Mouse (Mus musculus) cerebellum, adult 2 months (tissue): ENCODE data around the gene Ncapd2. TPM values are rescaled to one million over a fixed set of nuclear protein-coding genes. Genes with fewer than 3 reads are reported as not detected.

ENCODE experiments used
- DNase-seq, 2 experiments: peaks; one replicate each; pipeline ENCODE4 v3.0.0; 2021
- H3K27ac ChIP-seq: fragments of 200-500 bp; 2 replicates; pipeline ENCODE4 v1.5.1; 2012; ENCODE audit warnings: low read length, control low read depth, inconsistent platforms; ENCODE audit not compliant: insufficient read depth
- H3K27me3 ChIP-seq: fragments of 200-500 bp; 2 replicates; pipeline ENCODE4 v1.6.1; 2012; ENCODE audit warnings: inconsistent platforms, mild to moderate bottlenecking, low read length, moderate library complexity; ENCODE audit not compliant: control insufficient read depth, insufficient read depth
- H3K4me1 ChIP-seq: fragments of 200-500 bp; 2 replicates; pipeline ENCODE4 v1.6.1; 2011; ENCODE audit warnings: low read length; ENCODE audit not compliant: control insufficient read depth, insufficient read depth
- H3K4me3 ChIP-seq: fragments of 200-500 bp; replicated peaks from 2 replicates; pipeline ENCODE3; 2011; ENCODE audit warnings: mild to moderate bottlenecking, low read depth, low read length, control low read depth; ENCODE audit not compliant: insufficient read depth
- CTCF ChIP-seq: fragments of 200-500 bp; IDR thresholded peaks from 2 replicates; pipeline ENCODE4 v1.5.1; 2011; ENCODE audit warnings: low read depth, mild to moderate bottlenecking, control low read depth, low read length, moderate library complexity, borderline replicate concordance; ENCODE audit not compliant: insufficient read depth
- POLR2A ChIP-seq: fragments of 200-500 bp; IDR thresholded peaks from 2 replicates; pipeline ENCODE4 v1.6.1; 2011; ENCODE audit warnings: low read length, control low read depth, borderline replicate concordance; ENCODE audit not compliant: insufficient read depth
- WGBS: fragments of 180-500 bp; shearing (Covaris S2); methylation state at CpG from one replicate; pipeline ENCODE4 v1.1.7; 2018; 5-methylcytosine and 5-hydroxymethylcytosine counted together
- polyA plus RNA-seq: library from polyadenylated mRNA; depleted of rRNA; stranded (reverse); fragments of >200 nt; gene quantifications from 2 replicates; pipeline ENCODE4 v1.2.3, GENCODE M21; 2012

Ncapd2 gene
- polyA plus RNA-seq, 1 experiment, result 80.8 TPM

DNA sequence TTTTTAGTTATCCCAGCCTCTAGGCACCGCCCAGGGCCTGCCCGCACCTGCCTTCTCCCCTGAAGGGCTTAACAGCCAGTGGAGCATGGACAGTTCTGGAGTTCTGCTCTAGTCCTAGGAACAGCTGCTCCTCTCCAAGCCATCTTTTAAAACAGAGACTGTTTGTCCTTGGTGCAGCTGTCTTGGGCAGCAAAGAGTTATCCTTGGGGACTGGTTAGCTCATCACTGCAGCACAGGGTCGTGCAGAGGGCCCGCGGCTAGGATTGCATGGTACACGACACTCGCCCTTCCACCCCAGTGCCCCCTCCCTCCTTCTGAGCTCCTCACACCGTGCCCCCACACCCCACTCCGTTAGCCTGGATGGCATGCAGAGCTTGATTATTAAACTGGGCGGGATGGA is 44.2 kb downstream of the Ncapd2 start:
- Histone ChIP-seq H3K27me3 (no peaks in the 10 kb centered on the region), H3K27ac (peak overlapping the region; percentile 89), H3K4me3 (peak overlapping the region; percentile 72), H3K4me1 (peaks cover 28% of the 10 kb centered on the region)
- peak in 1 of 2 experiments; percentile 36 for DNase-seq
- TF ChIP-seq POLR2A (no peak), CTCF (no peak)
- WGBS, result 10% methylated on average over 10 of the region's 10 CpGs

- TF ChIP-seq POLR2A, result no peak
- no peak for TF ChIP-seq CTCF
- DNase-seq, result peak in 1 of 2 experiments; percentile 65
- peaks cover 28% of the 10 kb centered on the region for H3K4me1 ChIP-seq
- peak overlapping the region; percentile 72 for H3K4me3 ChIP-seq
- H3K27ac ChIP-seq, result peak overlapping the region; percentile 89
- 12% methylated on average over 4 of the region's 4 CpGs for WGBS
- no peaks in the 10 kb centered on the region for H3K27me3 ChIP-seq
These were observed 44.7 kb downstream of the Ncapd2 start for GRCm38 (mm10) chr6:125146797-125147196.

DNA sequence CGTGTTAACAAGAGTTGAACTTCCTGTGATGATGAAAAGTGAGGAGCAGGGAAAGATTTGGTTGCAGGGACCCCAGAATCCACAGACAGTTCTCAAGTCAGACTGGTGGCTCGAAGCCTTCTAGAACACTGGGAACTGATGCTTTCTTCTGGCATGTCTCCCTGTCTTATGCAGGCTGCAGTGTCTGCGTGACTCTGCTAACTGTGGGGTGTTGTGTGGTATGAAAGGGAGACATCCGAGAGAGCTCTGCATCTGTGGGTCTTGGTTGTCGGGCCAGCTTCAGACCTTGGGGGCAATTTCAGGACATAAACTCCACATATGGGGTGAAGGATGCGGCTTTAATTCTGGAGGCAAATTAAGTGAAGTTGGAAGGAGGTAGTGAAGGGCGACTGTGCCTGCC is 45.4 kb downstream of the Ncapd2 start:
- DNase-seq, result no peak
- TF ChIP-seq POLR2A, result no peak
- no peak for TF ChIP-seq CTCF
- peak overlapping the region; percentile 89; the same call in 1 of the 2 replicates for H3K27ac ChIP-seq
- H3K4me1 ChIP-seq, result peaks cover 28% of the 10 kb centered on the region
- WGBS, result 11% methylated on average over 7 of the region's 7 CpGs
- no peaks in the 10 kb centered on the region for H3K27me3 ChIP-seq
- peak overlapping the region; percentile 72 for H3K4me3 ChIP-seq

GRCm38 (mm10) chr6:125145479-125145951 is 46.0 kb downstream of the Ncapd2 start:
- Histone ChIP-seq H3K4me1 (peaks cover 28% of the 10 kb centered on the region), H3K27me3 (no peaks in the 10 kb centered on the region), H3K4me3 (peak overlapping the region; percentile 72), H3K27ac (peak overlapping the region; percentile 69)
- WGBS, result under 1% methylated on average over 35 of the region's 35 CpGs
- DNase-seq, result peak; percentile 63 to 71
- TF ChIP-seq CTCF (no peak), POLR2A (no peak)

GRCm38 (mm10) chr6:125145001-125145400 is 46.5 kb downstream of the Ncapd2 start, which contains the start of gene Iffo1:
Gene Iffo1 (plus strand): TSS chr6:125145241.
- under 1% methylated on average over 16 of the region's 16 CpGs for WGBS
- peak; percentile 92 for TF ChIP-seq POLR2A
- TF ChIP-seq CTCF, result peak; percentile 47; the same call in 1 of the 2 replicates
- Histone ChIP-seq H3K27me3 (no peaks in the 10 kb centered on the region), H3K4me3 (peak within 1 kb of the TSS; percentile 72), H3K27ac (peak within 1 kb of the TSS; percentile 69), H3K4me1 (peaks cover 28% of the 10 kb centered on the region)
- DNase-seq, result peak; percentile 93 to 96

- no peak for DNase-seq
- Histone ChIP-seq H3K27ac (no peak overlapping the region), H3K27me3 (no peaks in the 10 kb centered on the region), H3K4me3 (no peak overlapping the region), H3K4me1 (peaks cover 19% of the 10 kb centered on the region)
- 82% methylated on average over 9 of the region's 9 CpGs for WGBS
- TF ChIP-seq POLR2A, result no peak
- TF ChIP-seq CTCF, result no peak
These were observed 47.6 kb downstream of the Ncapd2 start for GRCm38 (mm10) chr6:125143904-125144303.

DNA sequence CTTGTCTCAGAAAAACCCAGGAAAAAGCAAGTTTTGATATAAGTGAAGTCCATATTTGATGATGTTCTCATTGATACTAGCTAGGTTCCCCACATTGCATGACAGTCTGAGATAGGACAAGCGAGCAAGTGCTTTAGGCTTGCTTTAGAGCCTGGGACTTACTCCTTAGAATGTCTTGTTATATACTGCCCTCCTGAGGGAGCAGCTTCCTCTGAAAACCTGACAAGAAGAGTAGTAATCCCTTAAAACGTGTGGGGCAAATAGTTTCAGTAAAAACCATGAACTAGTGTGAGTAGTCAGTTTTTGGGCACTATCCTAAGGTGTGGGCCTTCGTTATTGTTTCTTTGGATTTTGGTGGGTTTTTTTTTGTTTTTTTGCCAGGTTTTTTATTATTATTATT is 48.4 kb downstream of the Ncapd2 start:
- Histone ChIP-seq H3K27me3 (no peaks in the 10 kb centered on the region), H3K27ac (no peak overlapping the region), H3K4me3 (no peak overlapping the region), H3K4me1 (peaks cover 12% of the 10 kb centered on the region)
- no peak for DNase-seq
- TF ChIP-seq CTCF (no peak), POLR2A (no peak)
- WGBS, result 74% methylated on average over 3 of the region's 3 CpGs

DNA sequence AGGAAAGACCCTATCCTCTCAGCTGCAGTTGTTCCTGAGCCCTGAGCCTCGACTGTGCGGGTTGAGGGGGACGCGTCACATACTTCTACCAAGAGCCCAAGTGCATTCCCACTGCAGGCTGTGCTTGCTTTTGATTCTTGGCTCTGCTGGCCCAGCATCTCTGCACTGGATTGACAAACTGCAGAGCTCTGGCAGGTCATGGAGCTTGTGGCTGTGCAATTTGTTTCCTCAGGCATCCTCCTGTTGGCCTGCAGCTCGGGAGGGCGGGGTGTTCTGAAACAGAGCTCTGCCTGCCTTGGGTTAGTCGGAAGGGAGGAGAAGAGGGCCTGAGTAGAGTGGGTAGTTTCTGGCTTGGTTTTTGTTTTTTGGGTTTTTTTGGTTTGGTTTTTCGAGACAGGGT is 49.1 kb downstream of the Ncapd2 start:
- WGBS, result 94% methylated on average over 8 of the region's 8 CpGs

DNA sequence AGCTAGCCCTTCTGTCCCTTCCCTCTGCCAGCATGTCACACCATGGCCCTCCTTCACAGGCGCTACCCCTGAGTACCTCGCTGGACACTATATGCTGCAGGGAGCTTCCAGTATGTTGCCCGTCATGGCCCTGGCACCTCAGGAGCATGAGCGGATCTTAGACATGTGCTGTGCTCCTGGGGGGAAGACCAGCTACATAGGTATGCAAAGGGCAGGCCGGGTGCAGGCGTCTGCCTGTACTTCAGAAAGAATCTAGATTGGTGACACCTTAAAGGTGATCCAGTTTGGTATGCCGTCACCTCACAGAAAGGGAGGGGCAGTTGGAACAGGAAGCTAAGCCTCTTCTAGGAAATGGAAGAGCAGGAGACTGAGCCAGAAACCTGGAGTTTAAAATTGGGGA is 51.8 kb downstream of the Ncapd2 start:
- 90% methylated on average over 7 of the region's 7 CpGs for WGBS

More for the DNA sequence above, 49.1 kb downstream of the Ncapd2 start:
- Histone ChIP-seq H3K4me3 (no peak overlapping the region), H3K27ac (no peak overlapping the region), H3K4me1 (peaks cover 8% of the 10 kb centered on the region), H3K27me3 (no peaks in the 10 kb centered on the region)
- TF ChIP-seq POLR2A (no peak), CTCF (no peak)
- no peak for DNase-seq

More for the DNA sequence above, 51.8 kb downstream of the Ncapd2 start:
- H3K4me3 ChIP-seq, result no peak overlapping the region
- TF ChIP-seq POLR2A, result no peak
- TF ChIP-seq CTCF, result no peak
- no peaks in the 10 kb centered on the region for H3K27me3 ChIP-seq
- no peaks in the 10 kb centered on the region for H3K4me1 ChIP-seq
- DNase-seq, result no peak
- H3K27ac ChIP-seq, result no peak overlapping the region
